Mouse (Mus musculus): ENCODE data around the gene Ehd3.

DNA sequence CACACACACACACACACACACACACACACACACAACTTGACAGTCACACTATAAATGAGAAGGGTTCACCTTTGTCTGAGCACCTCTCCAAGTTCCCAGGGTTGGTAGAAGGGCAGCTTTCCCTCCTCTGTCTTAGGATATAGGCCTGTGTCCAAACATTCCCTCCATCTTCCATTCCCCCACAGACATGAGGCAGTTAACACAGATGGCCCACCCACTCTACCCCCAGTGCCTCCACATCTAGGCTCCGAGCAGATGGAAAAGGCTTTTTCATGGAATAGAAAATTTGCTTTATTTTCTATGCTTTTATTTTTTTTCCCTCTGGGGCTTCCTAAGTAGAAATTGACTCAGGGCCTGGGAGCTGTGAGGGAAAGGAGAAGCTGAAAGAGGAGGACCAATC lies 26.6 kb downstream of the Ehd3 start:
- TF ChIP-seq CTCF (IDR thresholded peaks at IDR 0.05; ENCODE audit: control insufficient read depth, insufficient read depth, low read length) (no peak), POLR2A (IDR thresholded peaks at IDR 0.05; ENCODE audit: borderline replicate concordance, control insufficient read depth, low read depth, low read length) (no peak)

All from bone marrow, adult 2 months (tissue).